Mouse (Mus musculus) mouse trophoblast stem cell (cell line): ENCODE data around the gene Oxct1.

Experiments used
- in situ Hi-C, 2 experiments: fragments of 300-500 bp; cut with MseI, MboI; formaldehyde crosslinking; loops; 2 replicates in 1 of 2; 3 replicates in 1 of 2; pipeline ENCODE4 v1.15.1; 2025

Oxct1 gene

DNA sequence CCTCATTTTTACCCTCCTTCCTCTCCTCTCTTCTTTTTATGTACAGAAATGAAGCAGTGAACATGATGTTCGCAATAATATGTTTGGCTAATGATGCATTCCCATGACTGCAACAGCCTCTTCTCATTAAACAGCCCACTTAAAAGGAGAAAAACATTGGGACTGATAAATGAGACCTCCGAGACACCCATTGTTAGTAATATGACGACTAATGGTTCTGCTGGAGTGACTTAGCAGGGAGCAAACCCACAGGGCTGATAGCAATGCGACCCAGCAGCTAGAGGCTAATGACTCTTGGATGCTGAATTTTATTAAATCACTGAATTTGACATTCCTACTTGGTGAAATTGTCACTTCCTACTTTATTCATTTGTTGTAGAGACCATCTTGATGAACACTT lies 79.3 kb downstream of the Oxct1 start:
- in situ Hi-C loops: no loop called here

DNA sequence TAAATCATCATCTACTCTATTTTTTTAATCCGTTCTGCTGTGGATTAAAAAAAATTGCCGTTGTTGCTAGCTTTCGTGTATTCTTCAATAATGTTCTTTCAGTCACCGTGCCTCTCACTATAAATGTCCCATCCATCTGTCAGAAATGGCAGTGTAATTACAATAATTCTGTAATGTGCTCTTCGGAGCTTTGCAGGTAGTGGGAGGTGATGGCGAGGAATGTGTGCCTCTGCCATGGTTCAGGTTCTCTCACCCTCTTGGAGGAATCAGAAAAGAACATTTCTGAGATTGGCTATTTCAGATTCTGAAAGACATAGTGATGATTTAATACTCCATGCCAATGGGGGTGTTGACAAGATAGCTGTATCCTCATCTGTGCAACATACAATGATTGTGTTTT lies 93.8 kb downstream of the Oxct1 start:
- in situ Hi-C loops: no loop called here

DNA sequence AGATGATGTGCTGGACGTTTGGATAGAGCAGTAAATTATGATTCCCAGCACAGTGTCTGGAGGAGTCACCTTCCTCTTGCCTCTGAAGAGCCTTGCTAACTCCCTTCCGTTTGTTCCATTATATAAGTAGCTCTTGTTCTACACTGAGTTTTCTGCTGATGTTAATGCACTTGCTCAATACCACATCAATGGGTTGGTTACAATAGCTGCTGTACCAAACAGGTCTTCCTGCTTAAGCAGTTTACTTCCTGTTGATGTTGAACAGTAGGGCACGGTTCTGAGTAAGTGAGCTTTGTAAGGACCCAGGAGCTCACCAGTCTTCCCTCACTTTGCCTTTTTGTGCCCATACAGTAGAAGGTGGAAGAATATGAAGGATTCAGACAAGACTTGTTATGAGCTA lies 98.5 kb downstream of the Oxct1 start:
- in situ Hi-C loops: no loop called here

DNA sequence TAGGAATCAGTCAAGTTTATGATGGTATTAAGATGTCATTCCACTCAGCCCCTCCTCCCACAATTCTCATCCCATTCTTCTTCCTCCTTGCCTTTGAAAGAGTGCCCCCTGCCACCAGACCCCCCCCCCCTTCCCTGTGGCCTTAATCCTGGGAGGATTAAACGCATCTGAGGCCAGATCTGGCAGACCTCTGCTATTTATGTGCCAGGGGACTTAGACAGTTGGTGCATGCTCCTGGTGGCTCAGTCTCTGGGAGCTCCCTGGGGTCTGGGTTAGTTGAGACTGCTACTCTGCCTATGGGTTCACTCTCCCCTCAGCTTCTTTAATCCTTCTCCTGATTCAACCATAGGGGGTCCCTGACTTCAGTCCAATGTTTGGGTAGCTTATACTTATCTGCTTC lies 112.3 kb downstream of the Oxct1 start:
- in situ Hi-C loops: no loop called here

DNA sequence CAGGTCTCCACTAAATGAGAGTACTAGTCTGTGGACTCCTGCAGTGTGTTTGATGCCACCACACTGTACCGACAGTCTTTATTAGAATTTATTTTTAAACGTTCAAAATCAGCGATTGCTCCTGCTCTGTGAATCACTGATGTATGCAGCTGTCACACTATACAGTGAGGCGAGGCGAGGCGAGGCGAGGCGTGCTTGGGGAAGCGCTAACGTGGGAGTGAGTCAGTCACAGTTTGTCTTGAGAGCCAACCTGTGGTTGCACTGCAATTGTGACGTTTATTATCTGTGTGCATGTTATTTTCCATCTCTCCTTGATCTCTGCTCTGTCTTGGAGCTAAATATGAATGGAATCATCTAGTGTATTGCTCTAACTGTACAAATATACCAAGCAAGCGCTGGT lies 113.3 kb downstream of the Oxct1 start:
- in situ Hi-C loops: no loop called here

DNA sequence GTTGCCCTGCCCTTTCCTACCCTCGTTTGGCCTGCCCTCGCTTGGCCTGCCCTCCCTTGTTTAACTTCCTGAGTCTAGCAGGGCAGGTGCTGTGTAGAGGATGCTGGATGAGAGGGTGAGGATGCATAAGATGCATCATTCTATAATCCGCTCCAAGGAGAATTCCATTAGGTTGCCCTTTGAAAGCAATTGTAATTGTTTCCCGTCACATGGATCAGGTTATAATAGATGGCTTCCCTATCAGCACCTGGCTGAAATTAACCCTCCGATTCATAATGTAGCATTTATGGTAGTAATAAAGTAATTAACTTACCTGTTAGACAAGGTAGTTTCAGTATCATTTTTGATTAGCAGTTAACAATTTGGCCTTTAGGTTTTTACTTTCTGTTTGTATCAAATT lies 119.2 kb downstream of the Oxct1 start:
- in situ Hi-C loops: no loop called here

DNA sequence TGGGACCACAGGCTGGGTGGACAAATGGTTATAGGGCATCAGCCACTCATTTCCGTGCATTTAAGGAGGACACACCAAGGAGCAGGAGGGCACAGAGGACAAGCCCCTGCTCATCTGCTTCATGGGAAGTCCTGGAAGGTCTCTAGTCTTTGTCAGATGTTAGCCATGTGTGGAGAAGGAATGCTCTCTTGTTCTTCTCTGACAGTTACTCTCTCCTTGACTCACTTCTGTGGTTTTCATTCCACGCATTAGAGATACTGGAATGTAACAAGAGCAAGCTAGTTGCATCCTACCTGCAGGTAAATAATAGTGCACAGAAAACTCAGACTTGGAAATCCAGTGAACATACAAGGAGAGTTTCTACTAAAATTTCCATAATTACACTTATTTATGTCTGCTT lies 121.5 kb downstream of the Oxct1 start:
- in situ Hi-C loops: no loop called here

DNA sequence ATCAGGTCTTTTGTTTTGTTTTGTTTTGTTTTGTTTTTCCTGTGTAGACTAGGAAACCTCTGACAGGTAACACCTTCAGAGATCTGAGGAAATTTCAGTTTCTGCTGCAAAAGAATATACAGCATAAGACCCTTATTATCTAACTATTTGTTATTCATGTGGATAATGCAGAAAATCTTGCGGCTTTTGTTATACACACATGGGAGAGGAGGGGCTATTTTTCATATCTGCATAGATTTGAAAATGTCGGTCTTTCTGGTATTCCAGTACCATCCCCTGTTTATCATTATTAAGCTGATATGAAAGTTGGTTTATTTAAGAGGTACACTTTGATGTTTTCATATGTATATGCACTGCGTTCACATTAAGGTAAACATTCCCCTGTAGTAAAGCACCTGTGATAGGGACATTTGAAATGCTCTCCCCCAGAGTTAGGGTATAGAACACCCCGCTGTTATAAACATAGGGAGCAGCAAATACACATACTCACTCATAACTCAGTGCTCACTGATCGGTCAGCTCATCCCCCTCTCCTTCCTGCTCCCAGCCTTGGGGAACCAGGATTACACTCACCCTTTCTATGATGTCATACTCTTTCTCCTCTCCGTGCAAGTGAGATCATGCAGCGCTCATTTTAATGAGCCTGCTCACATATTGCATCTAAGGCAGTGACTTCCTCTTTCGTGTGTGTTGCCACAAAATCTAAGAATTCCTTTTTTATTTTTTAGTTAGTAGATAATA lies 122.6 kb downstream of the Oxct1 start:
- in situ Hi-C loops: no loop called here

DNA sequence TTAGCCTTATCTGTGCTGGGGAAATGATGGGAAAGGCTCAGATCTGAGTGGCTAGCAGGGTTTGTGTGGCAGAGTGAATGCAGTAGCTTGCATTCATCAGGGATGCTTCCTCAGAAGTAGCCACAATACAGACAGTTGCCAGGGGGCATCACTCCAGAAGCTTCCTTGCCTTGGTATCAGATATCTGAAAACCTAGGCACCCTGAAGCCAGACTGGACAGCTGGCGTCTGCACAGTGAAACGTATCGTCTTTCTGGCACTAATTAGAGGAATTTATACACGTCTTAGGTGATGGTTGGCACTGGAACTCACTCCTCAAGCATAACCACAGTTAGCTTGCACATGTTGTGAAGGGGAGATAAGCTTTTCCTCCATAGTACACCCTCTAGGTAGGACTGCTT lies 128.5 kb downstream of the Oxct1 start:
- in situ Hi-C loops: no loop called here

DNA sequence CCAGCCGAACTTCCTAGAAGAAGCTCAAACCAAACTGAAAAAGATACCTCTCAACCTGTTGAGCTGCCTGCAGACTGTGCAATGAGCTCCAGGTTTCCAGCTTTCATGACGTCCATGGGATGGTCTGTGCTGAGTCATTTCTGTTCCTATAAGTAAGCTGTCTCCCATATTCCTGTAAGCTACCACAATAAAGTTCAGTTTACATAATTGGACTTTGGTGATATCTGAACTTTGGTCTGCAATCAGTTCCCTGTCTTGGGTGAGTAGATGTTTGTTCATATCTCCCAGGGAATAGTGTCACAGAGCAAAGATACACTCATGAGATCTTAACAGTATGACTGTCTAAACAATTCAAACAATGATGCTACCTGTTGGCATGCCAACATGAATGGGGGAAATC lies 141.8 kb downstream of the Oxct1 start:
- in situ Hi-C loops: no loop called here

DNA sequence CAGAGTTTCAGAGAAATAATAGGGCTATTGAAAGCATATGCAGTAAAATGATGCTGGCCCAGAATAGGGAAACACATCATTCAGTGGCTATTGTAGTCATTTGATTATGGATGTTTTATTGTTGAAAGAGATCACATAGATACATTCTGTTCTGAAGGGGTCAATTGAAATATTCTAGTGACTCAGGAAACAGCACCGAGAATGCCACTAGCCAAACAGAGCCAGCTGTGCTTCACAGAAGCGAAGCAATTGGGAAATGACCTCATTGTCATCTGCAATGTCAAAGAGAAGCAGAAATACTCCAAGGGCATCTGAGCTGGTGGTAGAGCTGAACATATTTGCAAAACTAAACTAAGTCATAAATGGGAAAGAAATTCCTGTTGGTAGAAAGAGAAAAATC lies 145.4 kb downstream of the Oxct1 start:
- in situ Hi-C loops: no loop called here

DNA sequence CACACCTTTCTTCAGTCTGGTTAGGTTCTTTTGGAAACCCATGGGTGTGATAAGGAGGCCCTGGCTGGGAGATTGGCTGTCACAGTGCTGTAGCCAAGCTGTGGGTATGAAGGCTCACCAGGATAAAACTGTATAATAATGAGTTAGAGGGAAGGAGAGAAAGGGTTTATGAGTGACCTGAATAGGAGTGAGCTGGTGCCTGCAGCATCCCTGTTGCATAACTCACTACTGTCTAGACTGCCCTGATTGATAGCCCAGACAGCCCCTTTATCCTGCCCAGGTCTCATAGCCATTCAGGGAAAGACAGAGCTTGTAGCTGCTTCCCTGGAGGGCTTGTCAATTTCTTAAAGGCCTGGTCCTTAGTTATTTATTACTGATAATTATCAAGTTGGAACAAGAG lies 171.7 kb downstream of the Oxct1 start:
- in situ Hi-C loops: no loop called here
